Mouse (Mus musculus) lung, postnatal 10 days (tissue): ENCODE measurements around the gene Itgam.

ENCODE experiments used
- DNase-seq: peaks from one replicate; pipeline ENCODE4 v3.0.0; 2021

Itgam gene

DNA sequence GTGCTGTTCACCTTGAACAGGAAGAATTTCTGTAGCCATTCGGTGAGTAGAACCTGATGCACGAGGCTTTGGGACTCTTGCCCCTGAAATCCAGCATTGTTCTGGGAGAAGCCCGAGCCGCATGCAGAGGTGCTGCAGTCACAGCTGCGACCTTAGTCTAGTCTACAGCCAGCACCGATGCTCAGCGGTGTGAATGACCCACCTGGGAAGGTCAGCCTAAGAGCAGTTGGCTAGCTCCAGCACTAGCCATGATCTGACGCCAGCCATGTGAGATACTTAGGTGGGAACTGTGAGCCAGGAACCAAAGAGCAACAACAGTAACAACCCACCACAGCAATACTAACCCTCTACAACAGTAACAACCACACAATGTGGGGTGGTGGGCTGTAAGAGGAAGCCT, 4.6 kb upstream of the Itgam start:
- DNase-seq, result no peak

DNA sequence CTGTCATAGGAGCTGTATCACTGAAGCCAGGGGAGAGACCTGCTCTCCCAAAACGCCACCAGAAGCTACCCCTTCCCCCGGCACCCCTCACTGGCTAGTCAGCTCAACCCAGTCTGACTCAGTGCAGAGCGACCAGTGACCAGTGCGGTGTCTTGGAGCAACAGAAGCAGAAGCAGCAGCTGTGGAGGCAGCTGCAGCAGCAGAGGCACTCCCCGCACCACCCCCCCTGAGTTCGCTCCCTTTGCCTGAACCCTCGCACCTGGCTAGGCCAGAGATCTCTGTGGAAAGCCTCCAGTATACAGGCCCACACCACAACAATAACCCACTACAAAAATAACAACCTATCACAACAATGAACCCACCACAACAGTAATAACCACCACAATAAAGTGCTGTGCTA, 3.9 kb upstream of the Itgam start:
- no peak for DNase-seq

DNA sequence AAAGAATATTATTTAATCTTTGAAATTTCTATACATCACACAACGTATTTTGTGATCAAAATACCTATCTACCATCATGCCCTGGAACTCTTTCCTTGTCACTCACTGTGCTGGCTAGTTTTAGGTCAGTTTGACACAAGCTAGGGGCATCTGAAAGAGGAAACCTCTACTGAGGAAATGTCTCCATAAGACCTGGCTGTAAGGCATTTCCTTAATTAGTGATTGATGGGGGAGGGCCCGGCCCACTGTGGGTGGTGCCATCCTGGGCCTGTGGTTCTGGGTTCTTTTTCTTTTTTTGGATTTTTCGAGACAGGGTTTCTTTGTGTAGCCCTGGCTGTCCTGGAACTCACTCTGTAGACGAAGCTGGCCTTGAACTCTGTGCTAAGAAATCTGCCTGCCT, 3.3 kb upstream of the Itgam start:
- DNase-seq, result no peak

DNA sequence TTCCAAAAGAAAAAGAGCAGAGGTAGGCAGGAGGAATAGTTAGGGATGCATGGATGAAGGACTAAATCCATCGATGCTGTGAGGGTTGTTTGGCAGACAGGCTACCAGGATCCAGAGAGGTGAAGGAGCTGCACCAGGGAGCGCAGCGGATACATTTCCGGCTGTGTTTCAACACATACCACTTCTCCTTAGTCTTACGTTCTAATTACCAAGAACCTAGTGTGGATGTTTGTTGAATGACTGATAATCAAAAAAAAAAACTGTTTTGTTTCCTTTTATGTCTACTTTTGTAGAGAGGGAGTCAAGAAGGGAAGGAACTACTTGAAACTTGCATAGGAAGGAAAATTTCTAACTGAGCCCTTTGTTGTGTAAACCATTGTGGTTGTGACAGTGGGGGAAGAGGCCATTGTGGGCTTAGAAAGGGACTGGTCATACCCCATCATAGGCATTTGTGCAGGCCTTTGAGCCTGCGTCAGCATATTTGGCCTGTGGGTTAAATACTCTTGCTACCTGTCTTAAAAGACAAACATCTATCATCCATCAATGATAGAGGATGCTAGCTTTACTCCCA, 856 bp downstream of the Itgam start:
- DNase-seq, result no peak

DNA sequence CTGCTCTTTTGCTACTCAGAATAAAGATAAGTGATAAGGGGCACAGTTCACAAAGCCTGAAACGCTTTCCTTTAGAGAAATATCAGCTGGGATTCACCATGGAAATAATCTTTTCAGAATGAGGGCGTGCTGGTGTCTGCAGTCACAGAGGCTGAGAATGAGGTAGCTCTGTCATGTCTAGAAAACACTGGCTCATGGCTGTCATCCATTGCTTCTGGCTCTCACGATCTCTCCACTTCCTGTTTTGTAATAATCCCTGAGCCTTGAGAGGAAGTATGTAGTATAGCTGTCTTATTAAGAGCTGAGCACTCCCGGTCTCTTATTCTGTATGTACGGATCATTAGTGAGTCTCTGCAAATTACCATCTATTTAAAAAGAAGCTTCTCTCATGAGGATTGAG, 3.1 kb downstream of the Itgam start:
- DNase-seq, result no peak

DNA sequence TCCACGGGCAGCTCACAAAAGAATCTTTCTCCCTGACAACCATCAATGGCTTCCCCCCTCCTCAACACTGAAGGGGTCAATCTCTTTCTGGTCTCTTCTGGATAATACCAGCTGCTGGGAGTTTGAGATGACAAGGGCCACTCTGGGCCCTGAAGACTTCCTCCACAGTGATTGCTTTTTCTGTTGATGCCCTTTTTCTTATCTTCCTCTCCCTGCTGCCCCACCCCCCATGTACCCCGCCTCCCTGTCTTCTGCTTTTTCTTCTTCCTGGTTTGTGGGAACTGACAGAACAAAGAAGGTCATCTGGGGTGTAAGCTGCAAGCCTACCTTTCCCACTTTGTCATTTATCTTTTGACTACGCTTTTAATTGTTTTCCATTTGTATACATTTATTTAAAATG, 5.4 kb downstream of the Itgam start:
- DNase-seq, result no peak

DNA sequence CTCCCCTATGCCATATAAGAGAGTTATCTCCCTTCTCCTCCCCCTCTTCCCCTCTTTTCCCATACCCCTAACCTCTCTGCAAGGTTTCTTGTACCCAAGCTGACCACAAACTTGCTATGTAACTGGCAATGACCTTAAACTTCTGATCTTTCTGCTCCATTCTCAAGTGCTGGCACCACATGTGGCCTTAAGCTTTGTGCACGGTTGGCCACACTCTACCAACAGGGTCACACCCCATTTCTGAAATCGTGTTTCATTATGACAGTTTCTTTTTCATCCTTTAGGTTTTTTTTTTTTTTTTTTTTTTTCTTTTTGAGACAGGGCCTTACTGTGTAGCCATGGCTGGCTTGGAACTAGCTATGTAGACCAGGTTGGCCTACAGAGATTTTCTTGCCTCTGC, 7.4 kb downstream of the Itgam start:
- DNase-seq, result no peak

DNA sequence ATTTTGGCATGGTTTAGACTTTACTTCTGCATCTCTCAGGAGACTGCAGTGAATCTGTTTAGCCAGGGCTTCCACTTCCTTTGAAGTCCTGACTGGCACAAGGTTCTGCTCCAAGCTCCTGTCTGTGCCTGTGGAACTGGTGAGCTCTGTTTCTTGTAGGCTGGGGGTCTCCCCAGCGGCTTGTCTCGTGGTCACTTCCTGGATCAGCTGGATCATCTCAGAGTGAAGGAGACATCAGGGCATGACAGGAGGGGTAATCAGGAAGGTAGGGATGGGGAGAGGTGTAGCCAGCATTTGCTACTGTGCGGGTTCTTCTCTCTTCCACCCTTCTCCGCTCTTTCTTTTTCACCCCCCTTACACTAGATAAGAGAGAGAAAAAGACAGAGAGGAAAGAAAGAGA, 9.4 kb downstream of the Itgam start:
- DNase-seq, result no peak

DNA sequence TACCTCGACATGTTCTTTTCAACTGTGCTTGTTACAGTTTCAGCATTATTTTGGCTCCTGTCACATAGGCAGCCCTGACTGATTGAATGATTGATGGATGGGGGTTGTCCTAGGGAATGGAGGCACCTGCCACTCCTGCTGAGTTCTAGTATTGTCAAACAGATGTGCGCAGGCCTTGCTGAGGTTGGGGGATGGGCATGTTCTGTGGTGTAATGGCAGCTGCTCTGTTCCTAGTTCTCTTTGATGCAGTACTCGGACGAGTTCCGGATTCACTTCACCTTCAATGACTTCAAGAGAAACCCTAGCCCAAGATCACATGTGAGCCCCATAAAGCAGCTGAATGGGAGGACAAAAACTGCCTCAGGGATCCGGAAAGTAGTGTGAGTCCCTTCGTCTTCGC, 17.6 kb downstream of the Itgam start:
- no peak for DNase-seq

DNA sequence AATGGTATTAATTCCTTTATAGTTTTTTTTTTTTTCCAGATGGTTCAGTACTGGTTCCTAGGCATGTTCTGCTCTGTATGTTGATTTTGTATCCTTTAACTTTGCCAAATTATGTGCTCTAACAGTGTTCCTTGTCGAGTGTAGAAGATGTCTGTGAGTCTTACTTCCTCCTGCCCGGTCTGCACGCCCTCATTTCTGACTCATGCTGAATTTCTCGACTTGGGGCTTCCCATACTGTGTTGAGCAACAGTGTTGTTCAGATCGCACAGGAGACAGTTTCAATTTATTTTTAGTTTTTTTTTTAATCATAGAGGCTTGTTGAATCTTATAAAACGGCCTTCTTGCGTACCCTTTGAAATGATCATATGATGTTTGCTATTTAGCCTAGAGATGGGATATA, 26.7 kb downstream of the Itgam start:
- DNase-seq, result no peak

DNA sequence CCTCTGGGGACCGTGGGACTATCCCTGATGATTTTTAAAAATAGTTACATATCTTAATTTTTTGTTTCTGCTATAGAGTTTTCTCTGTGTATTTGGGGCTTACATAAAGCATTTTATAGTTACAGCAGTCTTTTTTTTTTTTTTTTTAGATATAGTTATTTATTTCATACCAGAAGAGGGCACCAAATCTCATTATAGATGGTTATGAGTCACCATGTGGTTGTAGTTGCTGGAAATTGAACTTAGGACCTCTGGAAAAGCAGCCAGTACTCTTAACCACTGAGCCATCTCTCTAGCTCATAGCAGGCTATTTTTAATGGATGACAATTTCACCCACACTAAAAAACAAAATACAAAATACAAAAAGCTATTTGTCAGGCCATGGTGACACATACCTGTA, 35.7 kb downstream of the Itgam start:
- DNase-seq, result no peak

DNA sequence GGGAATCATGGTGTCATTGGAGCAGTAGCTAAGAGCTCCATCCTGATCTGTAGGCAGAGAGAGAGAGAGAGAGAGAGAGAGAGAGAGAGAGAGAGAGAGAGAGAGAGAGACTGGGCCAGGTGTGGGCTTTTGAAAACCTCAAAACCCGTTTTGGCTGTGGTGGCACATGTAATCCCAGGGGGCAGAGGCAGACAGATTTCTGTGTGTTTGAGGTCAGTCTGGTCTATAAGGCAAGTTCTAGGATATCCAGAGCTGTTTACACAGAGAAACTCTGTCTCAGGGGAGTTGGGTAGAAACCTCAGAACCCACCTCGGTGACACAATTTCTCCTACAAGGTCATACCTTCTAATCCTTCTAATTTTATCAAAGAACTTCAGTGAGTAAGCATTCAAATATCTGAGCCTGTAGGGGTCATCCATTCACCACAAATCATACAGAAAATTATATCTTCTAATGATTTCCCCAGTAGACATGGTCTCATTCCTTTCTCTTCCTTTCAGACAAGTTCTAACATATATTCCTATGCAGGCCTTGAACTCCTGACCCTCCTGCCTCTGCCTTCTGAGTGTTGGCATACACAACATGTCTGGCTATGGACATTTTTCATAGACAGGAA, 38.4 kb downstream of the Itgam start:
- DNase-seq, result no peak

DNA sequence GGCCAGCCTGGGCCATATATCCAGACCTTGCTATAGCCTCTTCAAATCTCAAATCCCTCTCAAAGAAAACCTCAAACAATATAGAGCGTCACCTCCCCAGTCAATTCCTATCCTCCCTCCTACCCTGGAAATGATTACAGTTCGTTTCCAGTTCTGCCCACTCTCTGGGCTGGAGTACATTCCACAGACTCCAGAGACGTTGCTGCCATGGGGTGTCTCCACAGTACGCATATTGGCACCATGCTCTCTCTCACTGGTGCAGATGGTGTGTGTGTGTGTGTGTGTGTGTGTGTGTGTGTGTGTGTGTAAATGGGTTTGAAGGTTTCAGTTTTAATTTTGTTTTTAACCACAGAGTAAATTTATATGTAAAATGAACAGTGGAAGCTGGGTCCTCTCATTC, 42.8 kb downstream of the Itgam start:
- no peak for DNase-seq

DNA sequence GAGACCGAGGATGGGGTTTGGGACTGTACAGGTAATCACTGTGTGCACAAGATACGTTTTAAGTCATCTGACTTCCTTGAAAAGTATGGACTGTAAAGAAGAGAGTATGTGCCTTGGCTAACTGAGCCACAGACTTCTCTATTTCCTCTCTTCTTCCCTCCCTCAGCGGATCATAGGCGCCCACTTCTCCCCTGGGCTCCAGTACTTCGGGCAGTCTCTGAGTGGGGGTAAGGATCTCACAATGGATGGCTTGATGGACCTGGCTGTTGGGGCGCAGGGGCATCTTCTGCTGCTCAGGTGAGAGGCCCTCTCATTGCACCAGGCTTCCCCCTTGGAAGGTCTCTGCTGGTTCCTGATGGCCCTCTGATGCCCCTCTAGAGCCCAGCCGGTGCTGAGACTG, 45.0 kb downstream of the Itgam start:
- DNase-seq, result peak; percentile 0

DNA sequence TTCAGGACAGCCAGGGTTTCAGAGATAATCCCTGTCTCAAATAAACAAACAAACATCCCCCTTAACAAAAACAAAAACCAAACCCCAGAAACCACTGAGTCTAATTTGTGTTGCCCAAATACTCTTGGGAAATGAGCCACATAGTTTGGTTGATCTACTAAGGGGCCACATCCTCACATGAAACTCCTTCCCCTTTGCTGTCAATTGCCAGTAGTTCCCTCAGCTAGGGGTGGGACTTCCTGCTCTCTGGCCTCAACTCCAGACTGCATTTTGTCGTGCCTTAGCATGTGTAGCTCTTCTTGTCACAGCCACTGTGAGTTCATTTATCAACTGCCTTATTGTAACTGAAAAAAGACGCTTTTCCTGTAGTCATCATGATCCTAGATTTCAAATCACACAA, 47.9 kb downstream of the Itgam start:
- peak; percentile 3 for DNase-seq

DNA sequence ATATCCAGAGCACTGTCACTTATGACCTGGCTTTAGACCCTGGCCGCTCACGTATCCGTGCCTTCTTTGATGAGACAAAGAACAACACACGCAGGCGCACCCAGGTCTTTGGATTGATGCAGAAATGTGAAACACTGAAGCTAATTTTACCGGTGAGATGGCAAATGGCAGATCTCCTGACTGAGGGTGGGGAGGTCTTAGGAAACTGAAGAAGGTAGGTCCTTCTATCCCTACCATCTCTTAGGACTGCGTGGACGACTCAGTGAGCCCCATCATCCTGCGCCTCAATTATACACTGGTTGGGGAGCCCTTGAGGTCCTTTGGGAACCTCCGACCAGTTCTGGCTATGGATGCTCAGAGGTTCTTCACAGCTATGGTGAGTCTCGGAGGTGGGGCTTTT, 49.7 kb downstream of the Itgam start:
- peak; percentile 0 for DNase-seq

DNA sequence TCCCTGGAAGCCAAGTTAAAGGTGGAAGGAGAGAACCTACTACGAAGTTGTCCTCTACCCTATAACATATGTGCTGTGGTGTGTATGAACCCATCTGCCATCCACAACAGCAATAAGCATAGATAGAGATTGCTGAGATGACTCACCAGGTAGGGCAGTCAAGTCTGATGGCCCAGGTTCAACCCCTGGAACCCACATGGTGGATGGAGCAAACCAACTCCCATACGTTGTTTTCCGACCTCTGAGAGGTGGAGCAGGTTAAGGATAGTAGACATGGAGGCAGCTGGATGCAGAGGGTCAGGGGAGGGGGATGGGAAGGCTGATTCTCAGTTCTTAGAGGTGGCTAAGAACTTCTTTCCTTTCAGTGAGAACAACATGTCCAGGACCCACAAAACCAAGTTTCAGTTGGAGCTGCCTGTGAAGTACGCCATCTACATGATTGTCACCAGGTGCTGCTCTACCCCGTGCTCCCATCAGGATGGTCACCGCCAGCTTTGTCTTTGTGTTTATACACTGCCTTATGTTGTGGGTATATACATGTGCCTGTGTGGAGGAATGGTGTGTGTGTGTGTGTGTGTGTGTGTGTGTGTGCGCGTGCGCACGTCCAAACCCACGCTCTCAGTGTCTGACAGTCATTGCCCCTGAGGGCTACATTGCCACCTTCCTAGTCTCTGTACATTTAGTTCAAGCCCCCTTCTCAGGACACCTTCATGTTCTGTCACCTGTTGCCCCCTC, 52.1 kb downstream of the Itgam start:
- DNase-seq, result peak; percentile 0

DNA sequence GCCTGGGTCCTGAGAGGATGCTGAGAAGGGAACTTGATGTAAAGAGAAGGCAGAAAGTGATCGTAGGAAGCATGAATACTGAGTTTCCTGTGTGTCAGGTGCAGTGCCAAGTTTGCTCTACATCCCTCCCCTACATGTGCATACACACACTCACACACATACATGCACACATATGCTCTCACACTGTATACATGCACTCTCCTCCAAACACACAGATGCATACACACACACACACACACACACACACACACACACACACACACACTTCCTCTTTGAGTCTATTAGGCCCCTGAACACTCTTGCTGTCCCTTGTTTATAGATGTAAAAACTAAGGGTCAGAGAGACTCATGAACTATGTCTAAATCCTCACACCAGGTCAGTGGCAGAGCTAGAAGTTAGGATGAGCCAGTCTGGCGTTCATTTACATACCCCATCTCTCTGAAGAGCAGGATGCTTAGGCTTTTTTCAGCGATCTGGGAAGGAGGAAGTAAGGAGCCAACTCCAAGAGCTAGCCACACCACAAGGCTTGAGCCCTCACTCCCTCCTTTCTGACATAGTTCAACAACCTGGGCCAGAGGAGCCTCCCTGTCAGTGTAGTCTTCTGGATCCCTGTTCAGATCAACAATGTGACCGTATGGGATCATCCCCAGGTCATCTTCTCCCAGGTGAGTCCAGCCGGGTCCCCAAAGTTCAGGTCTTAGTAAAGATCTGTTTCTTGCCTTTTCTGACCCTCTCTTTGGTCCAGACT, 52.9 kb downstream of the Itgam start:
- peak; percentile 1 for DNase-seq

DNA sequence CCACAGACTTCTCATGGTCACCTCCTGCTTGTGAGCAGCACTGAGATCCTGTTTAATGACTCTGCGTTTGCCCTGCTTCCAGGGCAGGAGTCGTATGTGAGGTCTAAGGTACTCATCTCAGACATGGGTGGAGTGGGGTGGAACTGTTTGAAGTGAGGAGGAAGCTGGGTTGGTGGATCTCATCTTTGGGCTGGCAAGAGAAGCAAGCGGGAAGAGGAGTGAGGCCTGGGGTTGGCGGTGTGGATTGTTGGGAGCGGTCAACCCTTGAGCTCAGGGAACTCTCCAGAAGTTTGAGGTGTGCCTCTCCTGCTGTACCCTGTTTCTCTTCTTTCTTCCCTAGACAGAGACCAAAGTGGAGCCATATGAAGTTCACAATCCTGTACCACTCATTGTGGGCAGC, 54.0 kb downstream of the Itgam start:
- DNase-seq, result peak; percentile 0

DNA sequence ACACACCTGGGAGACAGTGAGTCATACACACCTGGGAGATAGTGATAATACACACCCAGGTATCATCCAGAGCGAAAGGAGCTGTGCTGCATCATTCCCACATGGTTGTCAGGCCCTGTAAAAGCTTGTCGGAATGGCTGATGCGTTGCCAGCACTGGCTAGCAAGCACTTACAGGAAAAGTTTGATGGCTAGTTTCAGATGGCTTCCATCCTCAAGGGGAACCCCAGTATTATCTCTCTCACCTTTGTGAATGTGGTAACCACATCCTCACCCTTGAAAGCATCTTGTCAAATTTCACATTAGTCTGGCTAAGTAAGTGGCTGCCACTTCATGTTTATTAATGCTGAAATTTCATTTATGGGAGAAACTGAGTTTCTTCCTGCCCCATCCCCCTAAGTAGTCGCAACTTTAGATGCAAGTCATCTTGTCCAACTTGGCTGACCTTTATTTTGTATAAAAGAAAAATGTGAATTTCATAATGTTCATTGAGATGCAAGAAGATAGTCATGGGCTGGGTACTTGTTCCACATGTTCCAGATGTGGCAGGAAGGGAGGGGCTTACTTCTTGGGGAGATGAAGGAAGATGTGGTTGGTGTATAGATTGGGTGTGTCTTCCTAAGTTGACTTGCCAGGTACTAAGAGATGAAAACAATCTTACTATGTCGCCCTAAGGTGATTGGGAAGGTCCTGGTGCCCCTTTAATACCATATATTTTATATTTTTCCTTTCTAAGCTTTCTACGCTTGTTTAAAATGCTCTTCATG, 57.5 kb downstream of the Itgam start:
- no peak for DNase-seq

DNA sequence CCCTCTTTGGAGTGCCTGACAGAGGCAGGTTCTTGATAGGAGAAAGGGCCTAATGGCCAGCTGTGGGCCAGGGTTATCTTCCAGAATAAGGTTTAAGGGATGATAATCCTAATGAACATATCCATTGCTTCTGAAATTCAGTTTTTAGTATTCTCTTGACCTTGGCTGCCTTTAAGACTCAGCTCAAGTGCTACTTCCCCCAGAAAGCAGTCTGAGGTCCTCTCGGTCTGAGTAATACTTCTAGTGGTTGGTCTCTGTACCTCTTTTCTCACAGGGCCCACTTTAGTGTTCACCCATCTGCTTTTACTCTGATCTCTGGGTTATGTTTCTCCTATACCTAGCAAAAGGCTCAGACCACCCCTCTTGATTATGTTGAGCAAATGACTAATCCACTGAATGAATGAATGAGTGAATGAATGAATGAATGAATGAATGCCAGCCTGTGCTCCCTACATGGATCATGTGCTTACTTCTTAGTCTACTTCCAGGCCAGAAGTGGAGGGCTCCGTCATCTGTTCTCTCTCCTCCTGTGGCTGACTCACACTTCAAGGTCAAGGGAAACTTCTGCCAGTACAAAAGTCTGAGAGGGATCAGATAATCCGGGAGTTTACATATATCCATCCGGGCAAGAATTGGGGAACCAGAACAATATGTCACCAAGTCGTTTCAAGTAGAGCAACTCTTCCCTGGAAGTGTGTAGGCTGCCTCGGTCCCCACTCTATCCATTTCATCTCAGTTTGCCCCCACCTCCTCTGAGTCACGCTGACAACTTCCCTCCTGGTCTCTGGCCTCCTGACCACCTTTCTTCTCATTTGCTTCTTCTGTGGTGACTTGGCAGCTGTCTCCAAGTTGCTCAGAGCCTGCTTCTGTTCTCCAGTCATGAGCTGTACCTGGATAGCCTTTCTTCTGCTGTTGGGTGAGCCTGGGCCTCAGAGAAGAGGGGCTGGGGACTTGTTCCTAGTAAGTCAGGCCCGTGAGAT, 66.6 kb downstream of the Itgam start, which contains the start of gene Itgax:
Itgax (plus strand) TSS at position 807 of the 980 bp plus-strand sequence.
- peak; percentile 9 for DNase-seq

DNA sequence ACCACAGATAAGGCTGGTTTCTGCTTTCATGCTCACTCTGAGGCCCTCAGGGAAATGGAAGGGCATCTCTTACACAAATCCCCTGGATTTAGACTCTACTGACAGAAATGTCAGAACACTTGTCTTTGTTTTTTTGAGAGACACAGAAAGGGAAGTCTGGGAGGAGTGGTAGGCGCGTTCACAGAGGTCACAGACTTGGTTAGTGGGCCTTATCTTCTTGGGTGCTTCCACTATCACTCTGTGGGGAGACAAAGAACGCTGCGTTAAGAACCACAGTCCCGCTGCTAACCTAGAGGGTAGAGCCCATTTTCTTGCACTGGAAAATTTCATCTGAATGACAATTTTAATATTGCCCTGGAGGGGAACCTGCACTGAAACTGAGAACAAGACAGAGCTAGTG, 69.7 kb downstream of the Itgam start:
- no peak for DNase-seq
